Comparison of ENCODE assay signal across 30 mouse cellular contexts in genomic region chr6:97269596-97269995, GRCm38 (mm10). TPM values are rescaled to one million over a fixed set of nuclear protein-coding genes. Genes with fewer than 3 reads are reported as not detected.
"Had no signal": no experiment of that assay in that cellular context is flagged by ENCODE, and none has a peak within 500 bp of the region (broad histone marks: within the 10 kb centered on the region; RNA-seq: fewer than 3 reads in every experiment).

No protein-coding gene starts in this region.

- ATAC-seq: forebrain, postnatal 0 days; hindbrain, postnatal 0 days; intestine, embryonic 16.5 days had no signal

- H3K4me1 ChIP-seq: hindbrain, embryonic 13.5 days; hindbrain, embryonic 15.5 days; kidney, embryonic 15.5 days; limb, embryonic 13.5 days; limb, embryonic 15.5 days had no signal

- H3K36me3 ChIP-seq: heart, embryonic 12.5 days; hindbrain, embryonic 13.5 days; hindbrain, embryonic 15.5 days; kidney, embryonic 15.5 days; limb, embryonic 13.5 days; limb, embryonic 15.5 days had no signal

- H3K27ac ChIP-seq: hindbrain, embryonic 13.5 days; hindbrain, embryonic 15.5 days; hindbrain, postnatal 0 days; kidney, embryonic 15.5 days; kidney, postnatal 0 days; limb, embryonic 13.5 days; limb, embryonic 15.5 days; liver, embryonic 14.5 days had no signal

- H3K4me2 ChIP-seq: heart, embryonic 12.5 days; hindbrain, embryonic 13.5 days; hindbrain, embryonic 15.5 days; kidney, embryonic 15.5 days; limb, embryonic 13.5 days; limb, embryonic 15.5 days had no signal

- DNase-seq: forebrain, postnatal 0 days; gastrocnemius, postnatal 10 days; gastrocnemius, postnatal 25 days; heart, adult 18-20 months; heart, postnatal 10 days; heart, postnatal 36 days; kidney, adult 11 months; kidney, adult 2 months; kidney, adult 9 months; kidney, postnatal 14 days; kidney, postnatal 36 days; layer of hippocampus, adult 9-11 months; layer of hippocampus, postnatal 36 days; left cerebral cortex, postnatal 4 days; lung, adult 18-20 months had no signal

- H3K9me3 ChIP-seq: heart, embryonic 12.5 days; hindbrain, embryonic 13.5 days; hindbrain, embryonic 15.5 days; kidney, embryonic 15.5 days; limb, embryonic 13.5 days; limb, embryonic 15.5 days had no signal

- H3K27me3 ChIP-seq: heart, embryonic 12.5 days; hindbrain, embryonic 13.5 days; hindbrain, embryonic 15.5 days; kidney, embryonic 15.5 days; limb, embryonic 15.5 days had no signal

- H3K4me3 ChIP-seq: heart, embryonic 12.5 days; hindbrain, embryonic 13.5 days; hindbrain, embryonic 15.5 days; kidney, embryonic 15.5 days; limb, embryonic 13.5 days; limb, embryonic 15.5 days had no signal

- H3K9ac ChIP-seq: forebrain, postnatal 0 days; heart, embryonic 12.5 days; hindbrain, embryonic 13.5 days; hindbrain, embryonic 15.5 days; kidney, embryonic 15.5 days; limb, embryonic 13.5 days; limb, embryonic 15.5 days; liver, embryonic 14.5 days had no signal

RNA-seq across cellular contexts. Expression of gene Lmod3, which starts 17.0 kb away (rescaled TPM):
- total RNA-seq: hematopoietic stem cell, adult 5-6 weeks; layer of hippocampus, adult 18-20 months; layer of hippocampus, postnatal 14 days; layer of hippocampus, postnatal 36 days; left cerebral cortex, adult 18-20 months; left cerebral cortex, postnatal 25 days had no signal
- polyA plus RNA-seq: hindbrain, embryonic 15.5 days; hindbrain, postnatal 0 days; liver, embryonic 14.5 days had no signal
